Mouse (Mus musculus) C2C12 (cell line): ENCODE results near the gene Paqr6. TPM values are rescaled to one million over a fixed set of nuclear protein-coding genes. Genes with fewer than 3 reads are reported as not detected.
"Not testable (repeated sequence)": the region's sequence is repeated elsewhere in the genome, so short reads cannot be mapped to it uniquely, and the experiment has no call there.

Experiments used
- H3K27me3 ChIP-seq: one replicate; pipeline ENCODE4 v1.6.1; 2011; ENCODE audit not compliant: control insufficient read depth, insufficient read depth, insufficient read length
- H3K36me3 ChIP-seq: one replicate; pipeline ENCODE4 v1.6.1; 2011; ENCODE audit not compliant: control insufficient read depth, insufficient read depth
- H3K4me3 ChIP-seq: one replicate; pipeline ENCODE4 v1.5.1; 2011; ENCODE audit warnings: mild to moderate bottlenecking, control low read depth; ENCODE audit not compliant: poor library complexity, insufficient read depth, severe bottlenecking
- H3K79me2 ChIP-seq: one replicate; pipeline ENCODE4 v1.6.1; 2011; ENCODE audit not compliant: control insufficient read depth, insufficient read depth
- H3K79me3 ChIP-seq: one replicate; pipeline ENCODE4 v1.6.1; 2011; ENCODE audit warnings: low read depth, control low read depth
- H3ac ChIP-seq: one replicate; pipeline ENCODE3; 2011; ENCODE audit warnings: low read depth; ENCODE audit not compliant: control insufficient read depth, insufficient read length
- CEBPB ChIP-seq: IDR thresholded peaks from one replicate; pipeline ENCODE4 v1.6.1; 2011; ENCODE audit warnings: low read depth, mild to moderate bottlenecking, control low read depth, moderate library complexity
- CTCF ChIP-seq: IDR thresholded peaks from one replicate; pipeline ENCODE4 v1.5.1; 2011; ENCODE audit not compliant: control insufficient read depth, insufficient read depth, insufficient read length
- FOSL1 ChIP-seq: IDR thresholded peaks from one replicate; pipeline ENCODE4 v1.8.0; 2011; ENCODE audit warnings: mild to moderate bottlenecking, low read length; ENCODE audit not compliant: poor library complexity, insufficient read depth, severe bottlenecking
- MAX ChIP-seq: IDR thresholded peaks from one replicate; pipeline ENCODE4 v1.6.1; 2011; ENCODE audit warnings: mild to moderate bottlenecking, control low read depth
- MYOD1 ChIP-seq: IDR thresholded peaks from one replicate; pipeline ENCODE4 v1.6.1; 2011; ENCODE audit warnings: low read depth; ENCODE audit not compliant: control insufficient read depth, insufficient read length
- MYOG ChIP-seq: IDR thresholded peaks from one replicate; pipeline ENCODE4 v1.6.1; 2011; ENCODE audit not compliant: control insufficient read depth, insufficient read length; ENCODE audit errors: extremely low read depth
- USF1 ChIP-seq: IDR thresholded peaks from one replicate; pipeline ENCODE4 v1.6.1; 2011; ENCODE audit warnings: low read depth, mild to moderate bottlenecking, control low read depth, moderate library complexity
- polyA plus RNA-seq: library from polyadenylated mRNA; unstranded; fragments of >200 nt; fragmentation: generic; extraction: Trizol; gene quantifications from one replicate; pipeline ENCODE4 v1.2.1, GENCODE M21; 2012; ENCODE audit warnings: missing spikeins

The Paqr6 gene
- polyA plus RNA-seq, 1 experiment, result 0.02 TPM

DNA sequence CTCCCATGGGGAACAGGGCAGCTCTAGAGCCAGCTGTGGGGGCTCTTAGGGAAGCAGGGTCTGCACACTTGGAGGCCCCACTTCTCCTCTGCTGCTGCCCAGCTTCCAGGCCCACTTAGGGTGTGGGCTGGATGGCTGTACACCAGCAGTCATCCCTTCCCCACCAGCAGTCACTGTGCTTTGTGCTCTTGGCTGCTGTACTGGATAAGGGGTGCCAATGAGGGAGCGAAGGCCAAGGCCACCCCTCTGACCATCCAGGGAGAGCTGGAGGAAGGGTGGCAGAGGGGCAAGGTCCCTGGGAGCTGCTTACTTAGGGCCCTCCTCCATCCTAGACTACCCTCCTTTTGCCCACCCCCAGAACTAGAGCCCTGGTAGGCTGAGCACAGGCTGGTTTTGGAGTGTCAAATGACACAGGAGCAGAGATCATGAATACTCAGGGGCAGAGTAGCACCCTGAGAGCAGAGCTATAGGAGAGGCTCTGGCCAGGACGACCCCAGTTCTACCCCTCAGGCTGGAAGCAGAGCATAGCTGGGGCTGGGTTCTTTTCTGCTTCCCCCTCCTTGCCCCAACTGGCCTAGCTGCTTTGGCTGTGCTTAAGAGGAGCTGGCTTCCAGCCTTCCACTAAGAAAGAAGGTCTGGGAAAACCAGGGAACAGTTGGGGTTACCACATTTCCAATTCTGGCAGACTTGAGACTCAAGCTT, 2.6 kb upstream of the Paqr6 start:
- Histone ChIP-seq H3K36me3 (peaks cover 55% of the 10 kb centered on the region), H3K4me3 (no peak overlapping the region), H3K79me3 (no peaks in the 10 kb centered on the region), H3ac (no peak overlapping the region), H3K27me3 (no peaks in the 10 kb centered on the region), H3K79me2 (no peaks in the 10 kb centered on the region)
- TF ChIP-seq MAX (no peak), MYOG (no peak), CTCF (no peak), FOSL1 (no peak), CEBPB (no peak), USF1 (no peak), MYOD1 (no peak)

GRCm38 (mm10) chr3:88363700-88364099, 684 bp upstream of the Paqr6 start:
- Histone ChIP-seq H3K79me2 (no peaks in the 10 kb centered on the region), H3K36me3 (peaks cover 37% of the 10 kb centered on the region), H3K4me3 (no peak overlapping the region), H3ac (no peak overlapping the region), H3K79me3 (no peaks in the 10 kb centered on the region), H3K27me3 (no peaks in the 10 kb centered on the region)
- TF ChIP-seq MAX (no peak), CEBPB (no peak), MYOG (no peak), USF1 (no peak), CTCF (no peak), FOSL1 (no peak), MYOD1 (no peak)

DNA sequence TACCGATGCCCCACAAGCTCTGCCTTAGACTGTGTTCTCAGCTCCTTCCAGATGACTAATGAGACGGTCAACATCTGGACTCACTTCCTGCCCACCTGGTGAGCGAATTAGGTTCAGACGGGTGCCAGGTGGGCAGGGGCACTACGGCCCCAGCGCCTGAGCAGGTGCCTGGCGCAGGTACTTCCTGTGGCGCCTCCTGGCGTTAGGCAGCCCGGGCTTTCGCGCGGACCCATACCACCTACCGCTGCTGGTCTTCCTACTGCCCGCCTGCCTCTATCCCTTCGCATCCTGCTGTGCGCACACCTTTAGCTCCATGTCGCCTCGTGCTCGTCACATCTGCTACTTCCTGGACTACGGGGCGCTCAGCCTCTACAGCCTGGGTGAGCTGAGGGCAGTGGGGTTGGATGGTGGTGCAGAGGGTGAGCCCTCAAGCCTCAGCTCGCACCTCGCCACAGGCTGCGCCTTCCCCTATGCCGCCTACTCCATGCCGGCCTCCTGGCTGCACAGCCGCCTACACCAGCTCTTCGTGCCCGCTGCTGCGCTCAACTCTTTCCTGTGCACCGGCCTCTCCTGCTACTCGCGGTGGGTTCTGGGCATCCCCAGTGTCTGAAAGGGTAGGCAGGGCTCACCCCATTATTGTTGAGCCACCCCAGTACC, 1.4 kb downstream of the Paqr6 start:
- Histone ChIP-seq H3K4me3 (no peak overlapping the region), H3K36me3 (peaks cover 18% of the 10 kb centered on the region), H3K27me3 (no peaks in the 10 kb centered on the region), H3K79me2 (no peaks in the 10 kb centered on the region), H3ac (no peak overlapping the region), H3K79me3 (no peaks in the 10 kb centered on the region)
- TF ChIP-seq MAX, result no peak
- no peak for TF ChIP-seq CTCF
- no peak for TF ChIP-seq MYOG
- TF ChIP-seq FOSL1, result no peak
- TF ChIP-seq USF1, result no peak
- no peak for TF ChIP-seq MYOD1
- TF ChIP-seq CEBPB, result no peak

DNA sequence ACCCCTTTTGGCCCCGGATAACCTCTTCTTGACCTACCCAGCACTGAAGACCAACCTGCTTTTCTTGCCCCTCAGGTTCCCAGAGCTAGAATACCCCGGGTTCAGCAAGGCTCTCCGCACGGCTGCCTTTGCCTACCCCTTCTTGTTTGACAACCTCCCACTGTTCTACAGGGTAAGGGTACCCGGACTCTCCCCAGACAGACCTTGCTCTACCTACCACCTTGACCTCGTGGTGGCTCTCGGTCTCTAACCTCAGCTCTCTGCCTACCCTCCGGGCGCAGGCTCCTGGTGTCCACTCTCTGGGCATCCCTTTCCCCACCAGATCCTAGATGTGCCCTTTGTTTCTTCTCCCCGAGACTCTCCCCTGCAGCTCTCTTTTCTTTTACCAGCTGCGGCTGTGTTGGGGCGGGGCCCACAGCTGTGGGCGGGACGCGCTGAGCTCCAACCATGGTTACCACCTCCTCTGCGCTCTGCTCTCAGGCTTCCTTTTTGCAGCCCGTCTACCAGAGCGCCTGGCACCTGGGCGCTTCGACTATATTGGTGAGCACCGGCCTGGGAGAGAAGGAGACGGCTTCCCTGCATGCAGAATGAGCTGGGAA, 2.5 kb downstream of the Paqr6 start:
- not testable (repeated sequence) for H3ac ChIP-seq, H3K79me2 ChIP-seq, H3K4me3 ChIP-seq, H3K27me3 ChIP-seq, H3K79me3 ChIP-seq
- peaks cover 12% of the 10 kb centered on the region for H3K36me3 ChIP-seq

- H3K27me3 ChIP-seq, H3K79me2 ChIP-seq, H3K36me3 ChIP-seq, H3K79me3 ChIP-seq, H3ac ChIP-seq, H3K4me3 ChIP-seq: not testable (repeated sequence)
These were observed 3.1 kb downstream of the Paqr6 start for GRCm38 (mm10) chr3:88367517-88367916.

DNA sequence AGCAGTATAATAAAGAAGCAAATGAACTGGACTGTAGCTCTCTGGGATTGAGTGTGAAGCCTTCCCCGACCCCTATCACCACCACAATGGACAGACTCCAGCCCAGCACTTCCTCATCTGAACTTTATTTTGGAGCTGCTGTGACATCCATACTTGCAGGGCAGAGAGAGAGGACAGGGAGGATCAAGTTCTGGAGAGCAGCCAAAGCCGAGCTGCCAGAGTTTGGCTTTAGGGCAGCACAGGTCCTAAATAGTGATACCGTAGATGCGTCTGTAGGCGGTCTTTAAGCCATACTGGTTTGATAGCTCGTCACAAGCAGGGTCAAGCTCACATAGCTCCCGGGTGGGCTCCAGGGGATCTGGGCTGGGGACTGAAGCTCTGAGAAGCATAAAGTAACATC, 4.1 kb downstream of the Paqr6 start:
- H3K27me3 ChIP-seq, H3K36me3 ChIP-seq, H3K4me3 ChIP-seq, H3K79me2 ChIP-seq, H3K79me3 ChIP-seq, H3ac ChIP-seq: not testable (repeated sequence)

DNA sequence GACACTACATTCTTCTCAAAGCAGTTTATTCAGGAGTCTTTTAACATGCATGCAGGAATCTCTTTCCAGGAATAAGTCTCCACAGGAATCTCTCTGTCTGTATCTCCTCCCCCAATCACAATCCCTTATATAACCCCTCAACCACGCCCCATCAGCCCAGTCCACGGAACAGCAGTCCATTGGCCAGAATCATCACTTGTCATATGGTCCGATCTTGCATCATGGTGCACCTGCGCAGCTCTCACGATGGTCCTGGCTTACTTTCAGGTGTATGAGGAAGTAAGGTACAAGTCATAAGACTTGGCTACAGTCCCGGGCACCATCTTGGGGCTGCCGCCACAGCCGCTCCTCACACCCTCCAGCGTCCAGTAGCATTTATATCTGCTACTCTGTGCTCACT, 8.3 kb downstream of the Paqr6 start, which contains the start of gene Bglap3:
Gene Bglap3 (minus strand): TSS at position 101 of the 400 bp plus-strand sequence.
- not testable (repeated sequence) for H3K79me2 ChIP-seq, H3K79me3 ChIP-seq, H3K36me3 ChIP-seq, H3ac ChIP-seq, H3K4me3 ChIP-seq, H3K27me3 ChIP-seq

DNA sequence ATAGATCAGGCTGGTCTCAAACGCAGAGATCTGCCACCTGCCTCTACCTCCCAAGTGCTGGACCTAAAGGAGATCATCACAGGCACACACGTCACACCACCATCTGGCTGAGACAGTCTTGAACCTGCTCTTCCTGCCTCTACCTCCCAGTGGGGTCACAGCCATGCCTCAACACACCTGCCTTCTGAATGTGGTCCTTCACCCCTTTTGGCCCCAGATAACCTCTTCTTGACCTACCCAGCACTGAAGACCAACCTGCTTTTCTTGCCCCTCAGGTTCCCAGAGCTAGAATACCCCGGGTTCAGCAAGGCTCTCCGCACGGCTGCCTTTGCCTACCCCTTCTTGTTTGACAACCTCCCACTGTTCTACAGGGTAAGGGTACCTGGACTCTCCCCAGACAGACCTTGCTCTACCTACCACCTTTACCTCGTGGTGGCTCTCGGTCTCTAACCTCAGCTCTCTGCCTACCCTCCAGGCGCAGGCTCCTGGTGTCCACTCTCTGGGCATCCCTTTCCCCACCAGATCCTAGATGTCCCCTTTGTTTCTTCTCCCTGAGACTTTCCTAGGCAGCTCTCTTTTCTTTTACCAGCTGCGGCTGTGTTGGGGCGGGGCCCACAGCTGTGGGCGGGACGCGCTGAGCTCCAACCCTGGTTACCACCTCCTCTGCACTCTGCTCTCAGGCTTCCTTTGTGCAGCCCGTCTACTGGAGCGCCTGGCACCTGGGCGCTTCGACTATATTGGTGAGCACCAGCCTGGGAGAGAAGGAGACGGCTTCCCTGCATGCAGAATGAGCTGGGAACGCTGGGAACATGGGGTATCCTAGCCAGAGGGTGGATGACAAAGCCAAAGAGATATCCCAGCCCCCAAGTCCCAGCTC, 11.6 kb downstream of the Paqr6 start:
- not testable (repeated sequence) for H3K4me3 ChIP-seq, H3K36me3 ChIP-seq, H3K79me3 ChIP-seq, H3K79me2 ChIP-seq, H3ac ChIP-seq, H3K27me3 ChIP-seq

DNA sequence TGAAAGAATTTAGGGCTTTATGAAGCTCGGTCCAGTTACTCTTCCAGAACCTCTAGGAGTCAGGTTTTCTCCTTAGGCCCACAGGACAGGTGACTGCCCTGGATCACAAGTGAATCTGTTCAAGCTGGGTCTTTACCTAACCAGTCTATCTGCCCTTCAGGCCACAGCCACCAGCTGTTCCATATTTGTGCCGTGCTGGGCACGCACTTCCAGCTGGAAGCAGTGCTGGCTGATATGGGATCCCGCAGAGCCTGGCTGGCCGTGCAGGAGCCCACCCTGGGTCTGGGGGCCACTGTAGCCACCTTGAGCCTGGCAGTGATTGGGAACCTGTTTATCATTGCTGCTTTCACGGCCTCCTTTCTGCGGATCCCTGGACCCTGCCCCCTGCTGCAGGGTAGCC, 12.3 kb downstream of the Paqr6 start:
- not testable (repeated sequence) for H3K36me3 ChIP-seq, H3K27me3 ChIP-seq, H3K79me2 ChIP-seq, H3K4me3 ChIP-seq, H3ac ChIP-seq, H3K79me3 ChIP-seq
